In the genomic region with DNA sequence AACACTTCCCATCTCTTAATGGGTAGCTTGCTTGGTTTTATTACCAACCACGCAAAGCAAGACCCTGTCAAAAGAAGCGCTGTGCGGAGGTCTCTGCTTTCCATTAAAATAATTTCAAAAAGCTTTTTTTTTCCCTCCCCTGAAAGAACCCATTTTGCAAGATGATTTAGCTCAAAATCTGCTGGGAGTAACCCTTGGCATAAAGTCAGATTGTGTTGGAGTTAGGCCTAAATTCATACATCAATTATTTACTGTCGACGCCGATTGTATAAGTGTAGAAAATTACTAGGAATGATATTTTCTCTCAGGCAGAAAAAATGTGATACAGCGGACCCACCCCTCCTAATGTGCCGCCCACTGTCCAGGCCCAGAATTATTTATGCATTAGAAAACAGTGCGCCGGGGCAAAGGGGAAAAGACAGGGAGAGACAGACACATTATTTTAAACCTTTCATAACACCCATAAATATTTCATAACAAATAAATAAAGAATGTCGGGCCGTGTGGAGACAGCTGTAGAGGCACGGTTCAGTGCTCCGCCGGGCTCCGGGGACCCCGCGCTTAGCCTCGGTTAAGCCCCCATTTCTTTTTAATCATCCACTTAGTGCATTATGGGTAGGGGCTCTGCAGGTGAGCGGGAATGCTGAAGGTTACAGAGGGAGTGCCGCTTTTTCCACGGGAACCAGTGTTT, we compare ENCODE assay signal across 11 mouse cellular contexts.
A peak's percentile ranks its signal among the peaks of the same experiment; 100 is the strongest.
DNase-seq lines count a peak whose midpoint lies in the region; ATAC-seq and TF ChIP-seq lines count a peak whose summit lies in the region.
"Had no signal": no experiment of that assay in that cellular context is flagged by ENCODE, and none has a peak within 500 bp of the region (broad histone marks: within the 10 kb centered on the region; RNA-seq: fewer than 3 reads in every experiment).

No protein-coding gene starts in this region.

- ATAC-seq in forebrain, postnatal 0 days = no peak
- no peak; the same call in 1 of the 2 replicates for ATAC-seq in forebrain, embryonic 15.5 days (replicated peaks)
- ATAC-seq in midbrain, embryonic 11.5 days (ENCODE audit: low FRiP score) = peak; percentile 38
- ATAC-seq in limb, embryonic 15.5 days (ENCODE audit: insufficient number of reproducible peaks, low FRiP score, low TSS enrichment, low read depth) = no peak
- no peak for ATAC-seq in stomach, embryonic 14.5 days (ENCODE audit: insufficient number of reproducible peaks, insufficient read depth, low FRiP score, low read depth)

- 0 out of 2 replicates have a peak overlapping the region, but pooled peaks have one; percentile 6 for H3K4me2 ChIP-seq in forebrain, postnatal 0 days (ENCODE audit: low read depth)
- no peak overlapping the region for H3K4me2 ChIP-seq in forebrain, embryonic 15.5 days (replicated peaks)
- H3K4me2 ChIP-seq in midbrain, embryonic 11.5 days = no peak overlapping the region
- H3K4me2 ChIP-seq in limb, embryonic 15.5 days = peak overlapping the region; percentile 8
- 0 out of 2 replicates have a peak overlapping the region, but pooled peaks have one; percentile 20 for H3K4me2 ChIP-seq in stomach, embryonic 14.5 days (replicated peaks; ENCODE audit: low read depth, low read length)

- no peaks in the 10 kb centered on the region for H3K4me1 ChIP-seq in forebrain, postnatal 0 days (ENCODE audit: insufficient read depth)
- H3K4me1 ChIP-seq in forebrain, embryonic 15.5 days = no peaks in the 10 kb centered on the region
- H3K4me1 ChIP-seq in midbrain, embryonic 11.5 days (ENCODE audit: control insufficient read depth, insufficient read depth, low read length) = no peaks in the 10 kb centered on the region
- H3K4me1 ChIP-seq in midbrain, embryonic 10.5 days = 0 out of 2 replicates have a peak, but pooled peaks cover 3% of the 10 kb centered on the region
- peaks cover 12% of the 10 kb centered on the region; the same call in 1 of the 2 replicates for H3K4me1 ChIP-seq in limb, embryonic 15.5 days
- no peaks in the 10 kb centered on the region for H3K4me1 ChIP-seq in stomach, embryonic 14.5 days (ENCODE audit: control insufficient read depth, insufficient read depth, low read length)
- H3K4me1 ChIP-seq: megakaryocyte, embryonic 14.5 days had no signal

- no peak overlapping the region for H3K4me3 ChIP-seq in forebrain, postnatal 0 days (ENCODE audit: low read depth, low read length)
- H3K4me3 ChIP-seq in forebrain, embryonic 15.5 days = no peak overlapping the region
- no peak overlapping the region for H3K4me3 ChIP-seq in midbrain, embryonic 11.5 days (ENCODE audit: low read depth, low read length)
- H3K4me3 ChIP-seq in midbrain, embryonic 10.5 days = no peak overlapping the region
- no peak overlapping the region for H3K4me3 ChIP-seq in limb, embryonic 15.5 days
- no peak overlapping the region for H3K4me3 ChIP-seq in stomach, embryonic 14.5 days (ENCODE audit: low read depth, low read length)
- H3K4me3 ChIP-seq: erythroblast, embryonic 14.5 days had no signal

- no peak for TF ChIP-seq CTCF in forebrain, postnatal 0 days (IDR thresholded peaks at IDR 0.05; ENCODE audit: low read depth)

- H3K9ac ChIP-seq in forebrain, postnatal 0 days = no peak overlapping the region
- no peak overlapping the region for H3K9ac ChIP-seq in forebrain, embryonic 15.5 days (replicated peaks)
- H3K9ac ChIP-seq in midbrain, embryonic 11.5 days (ENCODE audit: low read length) = no peak overlapping the region
- no peak overlapping the region for H3K9ac ChIP-seq in limb, embryonic 15.5 days
- H3K9ac ChIP-seq in stomach, embryonic 14.5 days (replicated peaks; ENCODE audit: low read depth, low read length) = no peak overlapping the region

- DNase-seq in forebrain, postnatal 0 days = no peak
- DNase-seq in midbrain, embryonic 11.5 days (ENCODE audit: low spot score, missing footprints) = peak; percentile 71
- DNase-seq in midbrain, embryonic 10.5 days (ENCODE audit: low spot score) = no peak
- DNase-seq in right cerebral cortex, adult 18-20 months = no peak
- no peak for DNase-seq in adrenal gland, adult 8-10 months
- DNase-seq: cerebellum, adult 9-10 months had no signal

- WGBS in forebrain, postnatal 0 days = 50% methylated on average over 22 of the region's 22 CpGs
- WGBS in forebrain, embryonic 15.5 days = 57% methylated on average over 22 of the region's 22 CpGs
- WGBS in midbrain, embryonic 11.5 days = 70% methylated on average over 22 of the region's 22 CpGs
- 73% methylated on average over 22 of the region's 22 CpGs for WGBS in midbrain, embryonic 10.5 days
- WGBS in limb, embryonic 15.5 days = 24% methylated on average over 22 of the region's 22 CpGs
- 34% methylated on average over 22 of the region's 22 CpGs for WGBS in stomach, embryonic 14.5 days

- no peaks in the 10 kb centered on the region for H3K9me3 ChIP-seq in forebrain, postnatal 0 days (ENCODE audit: low read length)
- H3K9me3 ChIP-seq in forebrain, embryonic 15.5 days = no peaks in the 10 kb centered on the region
- H3K9me3 ChIP-seq in midbrain, embryonic 11.5 days (ENCODE audit: control insufficient read depth, low read length) = no peaks in the 10 kb centered on the region
- no peaks in the 10 kb centered on the region for H3K9me3 ChIP-seq in midbrain, embryonic 10.5 days (replicated peaks)
- no peaks in the 10 kb centered on the region for H3K9me3 ChIP-seq in limb, embryonic 15.5 days
- H3K9me3 ChIP-seq in stomach, embryonic 14.5 days (ENCODE audit: control insufficient read depth, low read depth, low read length) = no peaks in the 10 kb centered on the region

- no peak overlapping the region for H3K27ac ChIP-seq in forebrain, postnatal 0 days (ENCODE audit: low read depth, low read length)
- H3K27ac ChIP-seq in forebrain, embryonic 15.5 days (replicated peaks) = no peak overlapping the region
- no peak overlapping the region for H3K27ac ChIP-seq in midbrain, embryonic 11.5 days (ENCODE audit: low read depth, low read length)
- H3K27ac ChIP-seq in midbrain, embryonic 10.5 days (replicated peaks) = no peak overlapping the region
- H3K27ac ChIP-seq in limb, embryonic 15.5 days = no peak overlapping the region
- no peak overlapping the region for H3K27ac ChIP-seq in stomach, embryonic 14.5 days (ENCODE audit: low read length)

- no peaks in the 10 kb centered on the region for H3K36me3 ChIP-seq in forebrain, postnatal 0 days (ENCODE audit: insufficient read depth)
- no peaks in the 10 kb centered on the region for H3K36me3 ChIP-seq in forebrain, embryonic 15.5 days
- H3K36me3 ChIP-seq in midbrain, embryonic 11.5 days (ENCODE audit: control insufficient read depth, insufficient read depth, low read length) = no peaks in the 10 kb centered on the region
- no peaks in the 10 kb centered on the region for H3K36me3 ChIP-seq in midbrain, embryonic 10.5 days
- no peaks in the 10 kb centered on the region for H3K36me3 ChIP-seq in limb, embryonic 15.5 days
- H3K36me3 ChIP-seq in stomach, embryonic 14.5 days (ENCODE audit: control insufficient read depth, insufficient read depth, low read length) = no peaks in the 10 kb centered on the region

- H3K27me3 ChIP-seq in forebrain, postnatal 0 days (ENCODE audit: insufficient read depth, low read length) = no peaks in the 10 kb centered on the region
- no peaks in the 10 kb centered on the region for H3K27me3 ChIP-seq in forebrain, embryonic 15.5 days
- H3K27me3 ChIP-seq in midbrain, embryonic 11.5 days (ENCODE audit: control insufficient read depth, insufficient read depth, low read length) = no peaks in the 10 kb centered on the region
- H3K27me3 ChIP-seq in midbrain, embryonic 10.5 days (ENCODE audit: low read depth, poor library complexity, severe bottlenecking) = no peaks in the 10 kb centered on the region; the same call in 1 of the 2 replicates
- no peaks in the 10 kb centered on the region for H3K27me3 ChIP-seq in limb, embryonic 15.5 days
- H3K27me3 ChIP-seq in stomach, embryonic 14.5 days (ENCODE audit: control insufficient read depth, insufficient read depth, low read length) = no peaks in the 10 kb centered on the region
- H3K27me3 ChIP-seq: megakaryocyte, embryonic 14.5 days had no signal

Comparison
In these comparisons a context has a peak if more than half of its experiments do, and no peak if none do; other contexts are left out.
1. H3K4me2 ChIP-seq: peak in forebrain, postnatal 0 days (single experiment), limb, embryonic 15.5 days (single experiment) and stomach, embryonic 14.5 days (single experiment); none in forebrain, embryonic 15.5 days (single experiment) and midbrain, embryonic 11.5 days (single experiment).